Comparison of ENCODE assay signal across 17 mouse cellular contexts in genomic region chr8:90833628-90834320, GRCm38 (mm10). TPM values are rescaled to one million over a fixed set of nuclear protein-coding genes. Genes with fewer than 3 reads are reported as not detected.
A peak's percentile ranks its signal among the peaks of the same experiment; 100 is the strongest.
DNase-seq lines count a peak whose midpoint lies in the region; ATAC-seq and TF ChIP-seq lines count a peak whose summit lies in the region.
"Had no signal": no experiment of that assay in that cellular context is flagged by ENCODE, and none has a peak within 500 bp of the region (broad histone marks: within the 10 kb centered on the region; RNA-seq: fewer than 3 reads in every experiment).

No protein-coding gene starts in this region.

- H3K4me1 ChIP-seq in limb, embryonic 12.5 days (replicated peaks), result peaks cover 26% of the 10 kb centered on the region

- H3K9me3 ChIP-seq in limb, embryonic 12.5 days, result 0 out of 2 replicates have a peak, but pooled peaks cover 3% of the 10 kb centered on the region
- H3K9me3 ChIP-seq: embryonic facial prominence, embryonic 15.5 days; forebrain, embryonic 13.5 days; heart, embryonic 13.5 days; midbrain, embryonic 10.5 days had no signal

- peak; percentile 50 for DNase-seq in gastrocnemius, adult 2 months
- no peak for DNase-seq in gastrocnemius, postnatal 4 days (ENCODE audit: low spot score in 2 of 2)
- DNase-seq in kidney, postnatal 36 days, result peak; percentile 27 to 33
- DNase-seq in kidney, postnatal 4 days, result no peak
- DNase-seq in testis, postnatal 14 days (ENCODE audit: low spot score), result no peak
- no peak for DNase-seq in urinary bladder, postnatal 36 days (ENCODE audit: low spot score in 2 of 2)
- DNase-seq: cerebellum, adult 9-10 months; lung, adult 2 months had no signal

- H3K4me3 ChIP-seq in gastrocnemius, adult 2 months, result no peak overlapping the region
- H3K4me3 ChIP-seq in limb, embryonic 12.5 days (replicated peaks), result no peak overlapping the region
- H3K4me3 ChIP-seq: embryonic facial prominence, embryonic 15.5 days; forebrain, embryonic 13.5 days; heart, embryonic 13.5 days; midbrain, embryonic 10.5 days had no signal

- ATAC-seq in limb, embryonic 12.5 days (ENCODE audit: insufficient number of reproducible peaks, insufficient read depth, low FRiP score, low TSS enrichment, low read depth), result no peak
- ATAC-seq in megakaryocyte-erythroid progenitor cell, adult 5-6 weeks (replicated peaks; ENCODE audit: low FRiP score, low TSS enrichment, poor library complexity, severe bottlenecking), result no peak
- ATAC-seq: forebrain, embryonic 13.5 days; Patski had no signal

- intact Hi-C loops in gastrocnemius, adult 2 months (cut with DNase I), result no loop called here

- 53% methylated on average over 6 of the region's 6 CpGs for WGBS in limb, embryonic 12.5 days

- H3K27me3 ChIP-seq in limb, embryonic 12.5 days, result no peaks in the 10 kb centered on the region
- H3K27me3 ChIP-seq: embryonic facial prominence, embryonic 15.5 days; forebrain, embryonic 13.5 days; heart, embryonic 13.5 days; Patski had no signal

- no peaks in the 10 kb centered on the region for H3K36me3 ChIP-seq in limb, embryonic 12.5 days
- H3K36me3 ChIP-seq: embryonic facial prominence, embryonic 15.5 days; heart, embryonic 13.5 days; midbrain, embryonic 10.5 days had no signal

- no peak overlapping the region for H3K9ac ChIP-seq in limb, embryonic 12.5 days (replicated peaks)
- H3K9ac ChIP-seq: embryonic facial prominence, embryonic 15.5 days; forebrain, embryonic 13.5 days; heart, embryonic 13.5 days had no signal

- TF ChIP-seq CTCF in gastrocnemius, adult 2 months (IDR thresholded peaks at IDR 0.05), result no peak

- H3K27ac ChIP-seq in gastrocnemius, adult 2 months, result peak overlapping the region; percentile 67
- H3K27ac ChIP-seq in limb, embryonic 12.5 days, result peak overlapping the region; percentile 14; the same call in 1 of the 2 replicates
- H3K27ac ChIP-seq: forebrain, embryonic 13.5 days; heart, embryonic 13.5 days; kidney, postnatal 0 days; midbrain, embryonic 10.5 days had no signal

- no peak overlapping the region for H3K4me2 ChIP-seq in limb, embryonic 12.5 days
- H3K4me2 ChIP-seq: embryonic facial prominence, embryonic 15.5 days; forebrain, embryonic 13.5 days; heart, embryonic 13.5 days had no signal

RNA-seq across cellular contexts. Expression of gene Chd9, which starts 5.6 kb away (rescaled TPM):
- total RNA-seq in gastrocnemius, adult 2 months (2021), result 10 to 100 TPM; 47.2 to 49.5 TPM
- total RNA-seq in gastrocnemius, postnatal 4 days (2021), result 10 to 100 TPM; 49.8 to 57.6 TPM
- polyA plus RNA-seq in limb, embryonic 12.5 days (2016; fragmentation: Nextera tagmentation; extraction: Ambion mirVana), result 81.2 and 81.9 TPM in 2 replicates
- 43.1 and 47.2 TPM in 2 replicates for total RNA-seq in megakaryocyte-erythroid progenitor cell, adult 5-6 weeks (2014; fragmentation: Nextera tagmentation)
- 57.7 and 59.8 TPM in 2 replicates for total RNA-seq in megakaryocyte-erythroid progenitor cell, adult 5-6 weeks (2017)

RNA-seq across cellular contexts. Expression of gene Gm19935, which starts 16.6 kb away (rescaled TPM):
- not detected for total RNA-seq in gastrocnemius, adult 2 months (2021)
- not detected for total RNA-seq in gastrocnemius, postnatal 4 days (2021)
- not detected in 2 replicates for polyA plus RNA-seq in limb, embryonic 12.5 days (2016; fragmentation: Nextera tagmentation; extraction: Ambion mirVana)
- total RNA-seq in megakaryocyte-erythroid progenitor cell, adult 5-6 weeks (2014; fragmentation: Nextera tagmentation), result not detected in 2 replicates
- total RNA-seq in megakaryocyte-erythroid progenitor cell, adult 5-6 weeks (2017), result not detected in 2 replicates
- polyA plus RNA-seq: forebrain, embryonic 13.5 days; heart, embryonic 13.5 days; limb, embryonic 11.5 days; midbrain, embryonic 10.5 days had no signal

Comparison
In these comparisons a context has a peak if more than half of its experiments do, and no peak if none do; other contexts are left out.
1. DNase-seq: peak in gastrocnemius, adult 2 months (single experiment) and kidney, postnatal 36 days (2 of 2); none in gastrocnemius, postnatal 4 days (0 of 2), kidney, postnatal 4 days (0 of 2), testis, postnatal 14 days (single experiment) and urinary bladder, postnatal 36 days (0 of 2).